Mouse (Mus musculus) CH12.LX (cell line): Measurements from ENCODE around the gene Sipa1l2. TPM values are rescaled to one million over a fixed set of nuclear protein-coding genes. Genes with fewer than 3 reads are reported as not detected.

Experiments
- DNase-seq: peaks from one replicate; pipeline ENCODE4 v3.0.0-alpha.2; 2013; ENCODE audit errors: extremely low read depth
- H3K27ac ChIP-seq: 2 replicates; pipeline ENCODE4 v1.5.1; 2012; ENCODE audit warnings: low read depth, mild to moderate bottlenecking, control low read depth, moderate library complexity; ENCODE audit not compliant: insufficient read depth
- H3K27me3 ChIP-seq: replicated peaks from 2 replicates; pipeline ENCODE3; 2012; ENCODE audit warnings: inconsistent platforms
- H3K36me3 ChIP-seq, 2 experiments: replicated peaks in 1 of 2; 2 replicates each; pipeline versions ENCODE3 to v1.6.1; 2012; ENCODE audit warnings: inconsistent platforms in 1 of 2, low read length in 1 of 2, mild to moderate bottlenecking in 1 of 2, mixed read lengths in 1 of 2, moderate library complexity in 1 of 2; ENCODE audit not compliant: control insufficient read depth in 1 of 2, insufficient read depth in 1 of 2
- H3K4me1 ChIP-seq, 2 experiments: 2 replicates each; pipeline ENCODE4 v1.6.1; 2012; ENCODE audit warnings: inconsistent platforms in 1 of 2, moderate library complexity in 1 of 2; ENCODE audit not compliant: insufficient read depth in 2 of 2, control insufficient read depth in 1 of 2
- H3K4me2 ChIP-seq: 2 replicates; pipeline ENCODE4 v1.6.1; 2012; ENCODE audit warnings: low read depth, mild to moderate bottlenecking, control low read depth; ENCODE audit not compliant: poor library complexity, insufficient read depth, severe bottlenecking
- H3K4me3 ChIP-seq, 3 experiments: fragments of 150-350 bp in 1 of 3; sonication (generic) in 1 of 3; replicated peaks in 1 of 3; 2 replicates each; pipeline versions ENCODE3 to v1.5.1; 2011 to 2012; ENCODE audit warnings: low read depth in 2 of 3, low read length in 2 of 3, mild to moderate bottlenecking in 2 of 3, moderate library complexity in 2 of 3, control low read depth in 1 of 3, improper control_type of control experiment in 1 of 3, inconsistent platforms in 1 of 3, mixed read lengths in 1 of 3; ENCODE audit not compliant: poor library complexity in 1 of 3
- H3K79me2 ChIP-seq: replicated peaks from 2 replicates; pipeline ENCODE4 v1.6.1; 2012; ENCODE audit warnings: mild to moderate bottlenecking, moderate library complexity; ENCODE audit not compliant: control insufficient read depth, poor library complexity, insufficient read depth, severe bottlenecking; ENCODE audit errors: extremely low read depth
- H3K9ac ChIP-seq: 2 replicates; pipeline ENCODE4 v1.6.1; 2012; ENCODE audit warnings: low read depth, mild to moderate bottlenecking, control low read depth, moderate library complexity; ENCODE audit not compliant: insufficient read depth
- H3K9me3 ChIP-seq: replicated peaks from 2 replicates; pipeline ENCODE3; 2012; ENCODE audit warnings: low read length, inconsistent platforms, mixed read lengths
- CTCF ChIP-seq, 2 experiments: IDR thresholded peaks in 1 of 2; conservative IDR thresholded peaks in 1 of 2; 2 replicates each; pipeline ENCODE4 v1.5.1; 2011 to 2012; ENCODE audit warnings: low read depth in 2 of 2, low read length in 2 of 2, improper control_type of control experiment in 1 of 2, inconsistent platforms in 1 of 2, mild to moderate bottlenecking in 1 of 2, moderate library complexity in 1 of 2
- ELF1 ChIP-seq: IDR thresholded peaks from 2 replicates; pipeline ENCODE4 v1.6.1; 2014; ENCODE audit warnings: low read depth, mild to moderate bottlenecking, inconsistent platforms, low read length, improper control_type of control experiment
- EP300 ChIP-seq: IDR thresholded peaks from 2 replicates; pipeline ENCODE4 v1.6.1; 2011; ENCODE audit warnings: low read length, improper control_type of control experiment
- ETS1 ChIP-seq: conservative IDR thresholded peaks from 2 replicates; pipeline ENCODE4 v1.6.1; 2012; ENCODE audit warnings: low read depth, mild to moderate bottlenecking, inconsistent platforms, low read length, improper control_type of control experiment, moderate library complexity
- GABPA ChIP-seq: IDR thresholded peaks from 2 replicates; pipeline ENCODE4 v1.6.1; 2012; ENCODE audit warnings: low read depth, low read length, improper control_type of control experiment, inconsistent platforms; ENCODE audit not compliant: insufficient replicate concordance
- HCFC1 ChIP-seq: IDR thresholded peaks from 2 replicates; pipeline ENCODE4 v1.6.1; 2012; ENCODE audit warnings: low read depth, mild to moderate bottlenecking, inconsistent platforms, low read length, improper control_type of control experiment
- IRF4 ChIP-seq: IDR thresholded peaks from 2 replicates; pipeline ENCODE4 v1.6.1; 2014; ENCODE audit warnings: low read depth, mild to moderate bottlenecking, inconsistent platforms, low read length, improper control_type of control experiment
- JUND ChIP-seq: conservative IDR thresholded peaks from 2 replicates; pipeline ENCODE4 v1.6.1; 2011; ENCODE audit warnings: low read depth, low read length, improper control_type of control experiment
- KAT2A ChIP-seq: IDR thresholded peaks from 2 replicates; pipeline ENCODE4 v1.6.1; 2012; ENCODE audit warnings: low read length, improper control_type of control experiment, inconsistent platforms; ENCODE audit not compliant: insufficient replicate concordance
- MAFK ChIP-seq: IDR thresholded peaks from 2 replicates; pipeline ENCODE4 v1.6.1; 2011; ENCODE audit warnings: low read length, improper control_type of control experiment; ENCODE audit not compliant: insufficient replicate concordance
- NRF1 ChIP-seq: IDR thresholded peaks from 2 replicates; pipeline ENCODE4 v1.6.1; 2014; ENCODE audit warnings: low read depth, mild to moderate bottlenecking, inconsistent platforms, low read length, improper control_type of control experiment, moderate library complexity
- PAX5 ChIP-seq: IDR thresholded peaks from 2 replicates; pipeline ENCODE4 v1.6.1; 2012; ENCODE audit warnings: low read length, inconsistent platforms, mixed read lengths
- POLR2A ChIP-seq: IDR thresholded peaks from 2 replicates; pipeline ENCODE4 v1.6.1; 2011; ENCODE audit warnings: low read depth, mild to moderate bottlenecking, improper control_type of control experiment, low read length
- SMC3 ChIP-seq: IDR thresholded peaks from 2 replicates; pipeline ENCODE4 v1.6.1; 2011; ENCODE audit warnings: low read depth, low read length, improper control_type of control experiment
- ZNF384 ChIP-seq: IDR thresholded peaks from 2 replicates; pipeline ENCODE4 v1.6.1; 2012; ENCODE audit warnings: low read depth, low read length, improper control_type of control experiment, inconsistent platforms
- dilution Hi-C: fragments of 300-500 bp; cut with MboI; formaldehyde crosslinking; loops from 2 replicates; pipeline ENCODE4 v1.14.3; 2020; ENCODE audit warnings: low sequenced_read_pairs; ENCODE audit not compliant: extremely low pct_unique_long_range_greater_than_20kb, extremely low pct_ligation_motif_present
- in situ Hi-C: fragments of 300-500 bp; cut with MboI; formaldehyde crosslinking; loops from 3 replicates; pipeline ENCODE4 v1.14.3; 2019; ENCODE audit warnings: low sequenced_read_pairs, low pct_ligation_motif_present, low pct_unique_long_range_greater_than_20kb, mixed read lengths
- polyA plus RNA-seq: library from polyadenylated mRNA; unstranded; fragments of >175 nt; gene quantifications from 2 replicates; pipeline ENCODE4 v1.2.1, GENCODE M21; 2012; ENCODE audit warnings: low read depth; ENCODE audit not compliant: insufficient read length
- total RNA-seq, 2 experiments: library from RNA; depleted of rRNA; stranded (reverse); fragments of 300-350 nt in 1 of 2; fragments of >200 nt in 1 of 2; gene quantifications; 2 replicates each; pipeline ENCODE4 v1.2.3; 2012 to 2014

Gene Sipa1l2
- total and polyA plus RNA-seq, 3 experiments, result 2.0 to 5.6 (median 2.7) TPM

DNA sequence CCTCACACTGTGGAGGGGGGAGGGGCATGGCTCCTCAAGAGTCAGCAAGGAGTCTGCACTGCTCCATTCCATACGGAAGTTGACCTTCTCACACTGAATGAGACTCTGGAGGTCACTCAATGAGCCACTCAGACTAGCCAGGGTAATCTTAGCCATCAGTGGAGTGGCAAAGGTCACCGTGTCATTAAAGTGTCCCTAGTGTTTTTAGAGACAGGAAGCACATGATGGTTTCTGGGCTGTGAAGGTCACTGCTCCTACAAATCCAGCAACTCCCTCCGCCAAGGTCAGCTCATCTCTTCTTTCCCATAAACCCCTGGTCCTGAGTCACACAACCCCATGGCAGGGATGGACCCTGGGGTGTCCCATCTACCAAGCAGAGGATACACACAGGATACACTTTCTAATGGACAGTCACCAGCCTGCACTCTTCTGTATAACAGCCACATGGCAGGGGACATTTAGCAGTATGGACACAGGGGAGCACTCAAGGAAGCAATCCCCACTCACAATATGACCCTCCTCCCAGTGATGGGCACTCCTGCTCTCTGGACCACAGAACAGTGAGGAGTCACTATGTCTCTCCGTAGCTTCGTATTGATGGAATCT is 87.0 kb downstream of the Sipa1l2 start (continued):
- TF ChIP-seq ETS1, result no peak
- no peak for TF ChIP-seq POLR2A

DNA sequence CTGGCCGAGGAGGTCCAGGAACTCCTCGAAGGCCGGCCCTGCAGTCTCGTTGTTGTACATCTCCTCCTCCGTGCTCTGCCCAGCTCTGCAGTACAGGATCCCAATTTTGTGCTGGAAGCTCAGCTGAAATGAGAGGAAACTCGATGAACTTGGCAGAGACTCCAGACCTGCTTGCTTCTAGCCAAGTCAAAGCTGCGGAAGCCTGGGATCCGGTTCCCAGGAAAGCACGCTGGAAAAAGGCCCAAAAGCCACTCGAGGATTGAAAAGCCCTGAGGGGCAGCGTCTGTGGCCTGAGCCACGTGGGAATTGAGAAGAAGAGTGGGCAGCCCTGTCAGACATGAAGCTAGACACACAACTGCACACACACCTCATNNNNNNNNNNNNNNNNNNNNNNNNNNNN is 94.7 kb downstream of the Sipa1l2 start:
- Histone ChIP-seq H3K9ac (no peak overlapping the region), H3K4me1 (peaks cover 0 to 19% of the 10 kb centered on the region in 2 experiments; a peak in 3 of 4 replicates), H3K9me3 (no peaks in the 10 kb centered on the region), H3K79me2 (no peaks in the 10 kb centered on the region), H3K27ac (no peak overlapping the region), H3K36me3 (peaks cover 28 to 49% of the 10 kb centered on the region in 2 experiments), H3K27me3 (no peaks in the 10 kb centered on the region), H3K4me3 (no peak overlapping the region), H3K4me2 (no peak overlapping the region)
- dilution Hi-C loops (no loop called here), in situ Hi-C loops (no loop called here)
- TF ChIP-seq MAFK (no peak), ETS1 (no peak), HCFC1 (no peak), JUND (no peak), ZNF384 (no peak), ELF1 (no peak), IRF4 (no peak), KAT2A (no peak)
- no peak for DNase-seq

DNA sequence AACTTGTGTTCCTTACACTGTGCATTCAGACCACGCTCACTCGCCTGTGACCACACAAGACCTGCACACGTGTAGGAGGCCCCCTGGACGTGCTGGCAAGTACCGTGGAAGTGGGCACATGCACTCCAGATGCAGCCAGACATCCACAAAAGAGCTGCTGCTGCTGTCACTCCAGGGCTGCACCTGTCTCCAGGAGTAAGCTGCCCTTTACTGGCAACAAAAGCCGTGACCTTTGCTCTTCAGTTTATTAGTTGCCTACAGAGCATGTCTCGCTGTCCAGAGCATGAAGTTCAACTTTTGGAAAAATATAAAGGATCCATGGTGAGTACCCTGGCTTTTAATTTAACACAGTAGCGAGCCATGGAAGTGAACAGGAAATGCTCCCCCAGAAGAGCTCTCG is 98.2 kb downstream of the Sipa1l2 start:
- H3K79me2 ChIP-seq, result no peaks in the 10 kb centered on the region
- in situ Hi-C loops (no loop called here), dilution Hi-C loops (no loop called here)
- no peak overlapping the region for H3K4me3 ChIP-seq
- no peaks in the 10 kb centered on the region for H3K27me3 ChIP-seq
- H3K4me2 ChIP-seq, result no peak overlapping the region
- DNase-seq, result no peak
- H3K4me1 ChIP-seq, result peaks cover 0 to 16% of the 10 kb centered on the region in 2 experiments; a peak in 2 of 4 replicates
- H3K9me3 ChIP-seq, result no peaks in the 10 kb centered on the region
- no peak for TF ChIP-seq ETS1
- no peak for TF ChIP-seq SMC3
- TF ChIP-seq CTCF (conservative IDR thresholded peaks at IDR 0.05 in 1 of 2, IDR thresholded peaks at IDR 0.05 in 1 of 2; ENCODE audit: low read depth in 2 of 2, low read length in 2 of 2), result no peak
- no peak for TF ChIP-seq EP300
- no peak for TF ChIP-seq PAX5
- TF ChIP-seq GABPA, result no peak
- no peak for TF ChIP-seq NRF1
- no peak overlapping the region for H3K9ac ChIP-seq
- H3K36me3 ChIP-seq, result peaks cover 27 to 62% of the 10 kb centered on the region in 2 experiments
- H3K27ac ChIP-seq, result no peak overlapping the region
